Mouse (Mus musculus): ENCODE results near the gene Trp53i13.

DNA sequence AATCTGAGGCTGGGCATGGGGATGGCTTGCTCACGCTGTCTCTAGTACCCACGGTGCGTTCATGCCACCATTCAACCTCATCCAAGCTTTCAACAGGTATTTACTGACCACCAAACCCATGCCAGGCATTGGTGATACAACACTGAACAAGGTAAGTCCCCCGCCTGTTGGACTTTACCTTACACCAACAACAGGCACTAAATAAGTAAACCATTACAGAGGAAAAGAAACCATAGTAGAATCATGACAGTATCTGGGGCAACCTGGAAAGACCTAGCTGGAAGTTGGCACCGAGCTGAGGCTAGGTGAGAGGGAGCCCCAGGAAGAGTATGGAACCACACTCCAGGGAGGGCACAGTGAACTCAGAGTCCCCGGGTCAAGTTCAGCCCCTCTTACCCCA is 38.9 kb downstream of the Trp53i13 start:
- TF ChIP-seq CTCF (IDR thresholded peaks at IDR 0.05; ENCODE audit: borderline replicate concordance, insufficient read depth, low read length) (no peak), POLR2A (IDR thresholded peaks at IDR 0.05; ENCODE audit: low read depth, low read length) (no peak)
